Mouse (Mus musculus) midbrain, embryonic 11.5 days (tissue): ENCODE measurements at regions not wholly inside any gene's neighbourhood (a gene's known extent, or its start where the extent isn't known, plus 50 kb on each side); places are given as distances from the start of the nearest gene placed in this dataset.
A peak's percentile ranks its signal among the peaks of the same experiment; 100 is the strongest.
"Not testable (repeated sequence)": the region's sequence is repeated elsewhere in the genome, so short reads cannot be mapped to it uniquely, and the experiment has no call there.

ENCODE experiments used
- ATAC-seq: fragments of 200-750 bp; cut with Nextera tagmentation; 2 replicates; pipeline ENCODE4 v1.8.0; 2017; ENCODE audit warnings: moderate TSS enrichment, moderate library complexity; ENCODE audit not compliant: low FRiP score
- DNase-seq: peaks from one replicate; pipeline ENCODE4 v3.0.0; 2015; ENCODE audit warnings: low spot score; ENCODE audit errors: missing footprints
- H3K27ac ChIP-seq: fragments of 300-500 bp; sonication (generic); 2 replicates; pipeline ENCODE4 v1.5.1; 2014; ENCODE audit warnings: low read depth, low read length
- H3K27me3 ChIP-seq: fragments of 300-500 bp; sonication (generic); 2 replicates; pipeline ENCODE4 v1.6.1; 2014; ENCODE audit warnings: mild to moderate bottlenecking, low read length, moderate library complexity, mixed read lengths; ENCODE audit not compliant: control insufficient read depth, insufficient read depth
- H3K36me3 ChIP-seq: fragments of 300-500 bp; sonication (generic); 2 replicates; pipeline ENCODE4 v1.6.1; 2014; ENCODE audit warnings: mild to moderate bottlenecking, low read length, moderate library complexity, mixed read lengths; ENCODE audit not compliant: control insufficient read depth, insufficient read depth
- H3K4me1 ChIP-seq: fragments of 300-500 bp; sonication (generic); 2 replicates; pipeline ENCODE4 v1.6.1; 2014; ENCODE audit warnings: low read length; ENCODE audit not compliant: control insufficient read depth, insufficient read depth
- H3K4me2 ChIP-seq: fragments of 300-500 bp; sonication (generic); 2 replicates; pipeline ENCODE4 v1.6.1; 2014; ENCODE audit warnings: mild to moderate bottlenecking, moderate library complexity
- H3K4me3 ChIP-seq: fragments of 300-500 bp; sonication (generic); 2 replicates; pipeline ENCODE4 v1.5.1; 2014; ENCODE audit warnings: low read depth, low read length
- H3K9ac ChIP-seq: fragments of 300-500 bp; sonication (generic); 2 replicates; pipeline ENCODE4 v1.6.1; 2014; ENCODE audit warnings: low read length
- H3K9me3 ChIP-seq: fragments of 300-500 bp; sonication (generic); 2 replicates; pipeline ENCODE4 v1.6.1; 2016; ENCODE audit warnings: low read length; ENCODE audit not compliant: control insufficient read depth
- WGBS: fragments of 180-500 bp; shearing (Covaris S2); extraction: QIAGEN DNeasy Blood & Tissue Kit; methylation state at CpG from one replicate; pipeline ENCODE4 v1.1.7; 2014; 5-methylcytosine and 5-hydroxymethylcytosine counted together

- H3K27ac ChIP-seq = no peak overlapping the region
- no peaks in the 10 kb centered on the region for H3K9me3 ChIP-seq
- H3K4me1 ChIP-seq = no peaks in the 10 kb centered on the region
- no peak overlapping the region for H3K4me3 ChIP-seq
- DNase-seq = peak; percentile 74
- no peaks in the 10 kb centered on the region for H3K27me3 ChIP-seq
- H3K4me2 ChIP-seq = no peak overlapping the region
- H3K9ac ChIP-seq = no peak overlapping the region
- no peaks in the 10 kb centered on the region for H3K36me3 ChIP-seq
- no peak for ATAC-seq
- WGBS = 82% methylated on average over 7 of the region's 7 CpGs
These were observed 55.2 kb downstream of the Gm12728 start for GRCm38 (mm10) chr4:105844675-105845466.

GRCm38 (mm10) chr4:105845998-105846989, 56.6 kb downstream of the Gm12728 start:
- not testable (repeated sequence) for H3K4me1 ChIP-seq, H3K27me3 ChIP-seq, H3K36me3 ChIP-seq, H3K9ac ChIP-seq, H3K9me3 ChIP-seq, H3K4me3 ChIP-seq, H3K27ac ChIP-seq, H3K4me2 ChIP-seq, ATAC-seq
- WGBS = 97% methylated on average over 3 of the region's 3 CpGs
- DNase-seq = peak; percentile 23

GRCm38 (mm10) chr4:105853086-105853485, 63.4 kb downstream of the Gm12728 start:
- DNase-seq (peak; percentile 26), ATAC-seq (no peak)
- Histone ChIP-seq H3K4me1 (no peaks in the 10 kb centered on the region), H3K4me3 (no peak overlapping the region), H3K27ac (no peak overlapping the region), H3K4me2 (no peak overlapping the region), H3K36me3 (no peaks in the 10 kb centered on the region), H3K9ac (no peak overlapping the region), H3K27me3 (no peaks in the 10 kb centered on the region), H3K9me3 (no peaks in the 10 kb centered on the region; the same call in 1 of the 2 replicates)
- 97% methylated on average over 6 of the region's 6 CpGs for WGBS

GRCm38 (mm10) chr4:105859052-105859864, 69.6 kb downstream of the Gm12728 start:
- Histone ChIP-seq H3K9ac (no peak overlapping the region), H3K4me2 (no peak overlapping the region), H3K36me3 (no peaks in the 10 kb centered on the region), H3K27ac (no peak overlapping the region), H3K4me1 (no peaks in the 10 kb centered on the region), H3K27me3 (no peaks in the 10 kb centered on the region), H3K4me3 (no peak overlapping the region), H3K9me3 (no peaks in the 10 kb centered on the region)
- no peak for ATAC-seq
- WGBS = 83% methylated on average over 15 of the region's 15 CpGs
- DNase-seq = no peak

- H3K36me3 ChIP-seq = no peaks in the 10 kb centered on the region
- no peak overlapping the region for H3K4me2 ChIP-seq
- no peak for DNase-seq
- WGBS = 74% methylated on average over 11 of the region's 11 CpGs
- no peak overlapping the region for H3K27ac ChIP-seq
- H3K9ac ChIP-seq = no peak overlapping the region
- no peaks in the 10 kb centered on the region for H3K4me1 ChIP-seq
- ATAC-seq = no peak
- no peaks in the 10 kb centered on the region for H3K9me3 ChIP-seq
- H3K27me3 ChIP-seq = no peaks in the 10 kb centered on the region
- H3K4me3 ChIP-seq = no peak overlapping the region
These were observed 71.4 kb downstream of the Gm12728 start for GRCm38 (mm10) chr4:105860930-105861653.

- no peak overlapping the region for H3K9ac ChIP-seq
- no peaks in the 10 kb centered on the region for H3K9me3 ChIP-seq
- H3K27me3 ChIP-seq = no peaks in the 10 kb centered on the region
- H3K27ac ChIP-seq = no peak overlapping the region
- DNase-seq (no peak), ATAC-seq (no peak)
- no peak overlapping the region for H3K4me3 ChIP-seq
- no peaks in the 10 kb centered on the region for H3K36me3 ChIP-seq
- no peak overlapping the region for H3K4me2 ChIP-seq
- H3K4me1 ChIP-seq = no peaks in the 10 kb centered on the region
These were observed 72.0 kb downstream of the Gm12728 start for GRCm38 (mm10) chr4:105861654-105862037.

- Histone ChIP-seq H3K27me3 (no peaks in the 10 kb centered on the region), H3K36me3 (no peaks in the 10 kb centered on the region), H3K4me3 (no peak overlapping the region), H3K9ac (no peak overlapping the region), H3K27ac (no peak overlapping the region), H3K9me3 (no peaks in the 10 kb centered on the region), H3K4me1 (no peaks in the 10 kb centered on the region), H3K4me2 (no peak overlapping the region)
- 83% methylated on average over 3 of the region's 3 CpGs for WGBS
- ATAC-seq (no peak), DNase-seq (no peak)
These were observed 80.8 kb downstream of the Gm12728 start for GRCm38 (mm10) chr4:105870512-105870911.

- WGBS = 88% methylated on average over 5 of the region's 5 CpGs
These were observed 87.6 kb downstream of the Gm12728 start for GRCm38 (mm10) chr4:105877246-105877645.

More at GRCm38 (mm10) chr4:105877246-105877645, 87.6 kb downstream of the Gm12728 start:
- DNase-seq (no peak), ATAC-seq (no peak)
- Histone ChIP-seq H3K27ac (no peak overlapping the region), H3K9me3 (no peaks in the 10 kb centered on the region), H3K4me1 (no peaks in the 10 kb centered on the region), H3K9ac (no peak overlapping the region), H3K36me3 (no peaks in the 10 kb centered on the region), H3K27me3 (no peaks in the 10 kb centered on the region), H3K4me3 (no peak overlapping the region), H3K4me2 (no peak overlapping the region)
